Mouse (Mus musculus) myocyte (in vitro differentiated cells): ENCODE measurements at regions not wholly inside any gene's neighbourhood (a gene's known extent, or its start where the extent isn't known, plus 50 kb on each side); places are given as distances from the start of the nearest gene placed in this dataset.

Source experiments
- CEBPB ChIP-seq: IDR thresholded peaks from 2 replicates; pipeline ENCODE4 v1.6.1; 2011; ENCODE audit warnings: mild to moderate bottlenecking, moderate library complexity; ENCODE audit not compliant: poor library complexity, insufficient read depth, severe bottlenecking
- E2F4 ChIP-seq: IDR thresholded peaks from one replicate; pipeline ENCODE4 v1.6.1; 2011; ENCODE audit warnings: mild to moderate bottlenecking, control low read depth, moderate library complexity; ENCODE audit not compliant: insufficient read depth
- MAX ChIP-seq: IDR thresholded peaks from one replicate; pipeline ENCODE4 v1.6.1; 2011; ENCODE audit warnings: low read depth, mild to moderate bottlenecking, control low read depth
- MYOD1 ChIP-seq, 3 experiments: IDR thresholded peaks; one replicate each; pipeline ENCODE4 v1.6.1; 2011; ENCODE audit warnings: control low read depth in 2 of 3, low read depth in 2 of 3, mild to moderate bottlenecking in 2 of 3, moderate library complexity in 1 of 3; ENCODE audit not compliant: insufficient read length in 2 of 3, control insufficient read depth in 1 of 3
- MYOG ChIP-seq, 3 experiments: IDR thresholded peaks; one replicate each; pipeline ENCODE4 v1.6.1; 2011; ENCODE audit warnings: control low read depth in 2 of 3, low read depth in 2 of 3, mild to moderate bottlenecking in 2 of 3; ENCODE audit not compliant: insufficient read length in 2 of 3, control insufficient read depth in 1 of 3, insufficient read depth in 1 of 3
- POLR2A ChIP-seq: IDR thresholded peaks from one replicate; pipeline ENCODE4 v1.6.1; 2011; ENCODE audit warnings: low read depth, mild to moderate bottlenecking, control low read depth, moderate library complexity; ENCODE audit not compliant: insufficient read length
- POLR2AphosphoS2 ChIP-seq: IDR thresholded peaks from one replicate; pipeline ENCODE4 v1.6.1; 2011; ENCODE audit warnings: low read depth, control low read depth; ENCODE audit not compliant: insufficient read length
- SRF ChIP-seq: IDR thresholded peaks from one replicate; pipeline ENCODE4 v1.6.1; 2011; ENCODE audit warnings: low read depth; ENCODE audit not compliant: control insufficient read depth, insufficient read length
- TCF3 ChIP-seq: IDR thresholded peaks from one replicate; pipeline ENCODE4 v1.6.1; 2011; ENCODE audit warnings: low read depth, control low read depth; ENCODE audit not compliant: insufficient read length
- USF1 ChIP-seq: IDR thresholded peaks from one replicate; pipeline ENCODE4 v1.6.1; 2011; ENCODE audit warnings: low read depth, mild to moderate bottlenecking, control low read depth, moderate library complexity

GRCm38 (mm10) chr4:72669827-72670494 is 182.5 kb downstream of the Aldoart1 start:
- TF ChIP-seq MYOD1 (IDR thresholded peaks at IDR 0.05; ENCODE audit: control insufficient read depth in 1 of 3, insufficient read length in 2 of 3, low read depth in 2 of 3): no peak
- no peak for TF ChIP-seq POLR2A
- TF ChIP-seq MAX: no peak
- no peak for TF ChIP-seq USF1
- no peak for TF ChIP-seq E2F4
- no peak for TF ChIP-seq POLR2AphosphoS2
- no peak for TF ChIP-seq MYOG (IDR thresholded peaks at IDR 0.05; ENCODE audit: control insufficient read depth in 1 of 3, insufficient read depth in 1 of 3, insufficient read length in 2 of 3, low read depth in 2 of 3)
- TF ChIP-seq CEBPB: peak; percentile 55; the same call in 1 of the 2 replicates
- no peak for TF ChIP-seq TCF3
- no peak for TF ChIP-seq SRF
